Mouse (Mus musculus): Measurements from ENCODE around the gene Gm9821. TPM values are rescaled to one million over a fixed set of nuclear protein-coding genes. Genes with fewer than 3 reads are reported as not detected.

Gm9821 gene
- total RNA-seq, 2 experiments from 2014 or later: not detected

- DNase-seq (ENCODE audit: low spot score in 2 of 2): no peak
Observed at GRCm38 (mm10) chr2:91966367-91966766, 20.9 kb downstream of the Gm9821 start.

- no peak for DNase-seq (ENCODE audit: low spot score in 2 of 2)
Observed at GRCm38 (mm10) chr2:91967962-91968361, 22.5 kb downstream of the Gm9821 start.

- DNase-seq (ENCODE audit: low spot score in 2 of 2): peak in 1 of 2 experiments; percentile 67
Observed at GRCm38 (mm10) chr2:91971231-91972097, 26.0 kb downstream of the Gm9821 start.

GRCm38 (mm10) chr2:91972121-91972566, 26.6 kb downstream of the Gm9821 start:
- no peak for DNase-seq (ENCODE audit: low spot score in 2 of 2)

GRCm38 (mm10) chr2:91973416-91974135, 28.1 kb downstream of the Gm9821 start:
- DNase-seq (ENCODE audit: low spot score in 2 of 2): no peak

- DNase-seq (ENCODE audit: low spot score in 2 of 2): no peak
Observed at GRCm38 (mm10) chr2:91975581-91976541, 30.4 kb downstream of the Gm9821 start, which contains the start of gene Dgkz. Dgkz (minus strand) TSS chr2:91975864.

GRCm38 (mm10) chr2:91977960-91978359, 32.5 kb downstream of the Gm9821 start:
- no peak for DNase-seq (ENCODE audit: low spot score in 2 of 2)

GRCm38 (mm10) chr2:91978547-91978946, 33.0 kb downstream of the Gm9821 start:
- DNase-seq (ENCODE audit: low spot score in 2 of 2): no peak

- DNase-seq (ENCODE audit: low spot score in 2 of 2): no peak
Observed at GRCm38 (mm10) chr2:91980245-91980644, 34.7 kb downstream of the Gm9821 start.

GRCm38 (mm10) chr2:91980830-91981229, 35.3 kb downstream of the Gm9821 start:
- DNase-seq (ENCODE audit: low spot score in 2 of 2): no peak

- no peak for DNase-seq (ENCODE audit: low spot score in 2 of 2)
Observed at GRCm38 (mm10) chr2:91984439-91984838, 38.9 kb downstream of the Gm9821 start.

GRCm38 (mm10) chr2:91984906-91985525, 39.5 kb downstream of the Gm9821 start:
- no peak for DNase-seq (ENCODE audit: low spot score in 2 of 2)

- DNase-seq (ENCODE audit: low spot score in 2 of 2): no peak
Observed at GRCm38 (mm10) chr2:91986071-91986470, 40.6 kb downstream of the Gm9821 start.

GRCm38 (mm10) chr2:91987542-91987941, 42.0 kb downstream of the Gm9821 start:
- DNase-seq (ENCODE audit: low spot score in 2 of 2): peak; percentile 69 to 89

- DNase-seq (ENCODE audit: low spot score in 2 of 2): no peak
Observed at GRCm38 (mm10) chr2:91989750-91990149, 44.2 kb downstream of the Gm9821 start.

GRCm38 (mm10) chr2:91993409-91993808, 47.9 kb downstream of the Gm9821 start:
- DNase-seq (ENCODE audit: low spot score in 2 of 2): no peak

- no peak for DNase-seq (ENCODE audit: low spot score in 2 of 2)
Observed at GRCm38 (mm10) chr2:91996006-91996405, 50.5 kb downstream of the Gm9821 start.
